Mouse (Mus musculus): ENCODE results near the gene Sgms1. TPM values are rescaled to one million over a fixed set of nuclear protein-coding genes. Genes with fewer than 3 reads are reported as not detected.

Gene Sgms1
- total and polyA plus RNA-seq, 2 experiments from 2014 or later, result 21.3 to 28.4 TPM

- Histone ChIP-seq H3K9ac (replicated peaks; ENCODE audit: low read length, poor library complexity, severe bottlenecking) (no peak overlapping the region), H3K9me3 (ENCODE audit: low read length) (no peaks in the 10 kb centered on the region), H3K27me3 (ENCODE audit: insufficient read depth, low read length) (no peaks in the 10 kb centered on the region), H3K4me3 (ENCODE audit: low read depth, low read length) (no peak overlapping the region), H3K36me3 (ENCODE audit: insufficient read depth, low read length) (no peaks in the 10 kb centered on the region), H3K4me1 (ENCODE audit: insufficient read depth, low read length) (no peaks in the 10 kb centered on the region), H3K4me2 (ENCODE audit: low read depth, low read length, poor library complexity, severe bottlenecking) (no peak overlapping the region), H3K27ac (ENCODE audit: low read depth, low read length) (no peak overlapping the region)
- WGBS, result 92% methylated on average over 2 of the region's 2 CpGs
- no peak for TF ChIP-seq CTCF (IDR thresholded peaks at IDR 0.05)
- DNase-seq (ENCODE audit: low spot score) (no peak), ATAC-seq (ENCODE audit: low FRiP score) (no peak)
Measured at GRCm38 (mm10) chr19:32227175-32227574, 162.3 kb downstream of the Sgms1 start.

- no peaks in the 10 kb centered on the region for H3K9me3 ChIP-seq (ENCODE audit: low read length)
- TF ChIP-seq CTCF (IDR thresholded peaks at IDR 0.05), result peak; percentile 25
- H3K27ac ChIP-seq (ENCODE audit: low read depth, low read length), result no peak overlapping the region
- DNase-seq (ENCODE audit: low spot score), result no peak
- ATAC-seq (ENCODE audit: low FRiP score), result no peak
- no peaks in the 10 kb centered on the region for H3K36me3 ChIP-seq (ENCODE audit: insufficient read depth, low read length)
- no peak overlapping the region for H3K4me3 ChIP-seq (ENCODE audit: low read depth, low read length)
- H3K9ac ChIP-seq (replicated peaks; ENCODE audit: low read length, poor library complexity, severe bottlenecking), result no peak overlapping the region
- no peak overlapping the region for H3K4me2 ChIP-seq (ENCODE audit: low read depth, low read length, poor library complexity, severe bottlenecking)
- WGBS, result 71% methylated on average over 9 of the region's 9 CpGs
- H3K27me3 ChIP-seq (ENCODE audit: insufficient read depth, low read length), result no peaks in the 10 kb centered on the region
- no peaks in the 10 kb centered on the region for H3K4me1 ChIP-seq (ENCODE audit: insufficient read depth, low read length)
Measured at GRCm38 (mm10) chr19:32225097-32225490, 164.4 kb downstream of the Sgms1 start.

GRCm38 (mm10) chr19:32224318-32225096 lies 165.0 kb downstream of the Sgms1 start:
- Histone ChIP-seq H3K36me3 (ENCODE audit: insufficient read depth, low read length) (no peaks in the 10 kb centered on the region), H3K9ac (replicated peaks; ENCODE audit: low read length, poor library complexity, severe bottlenecking) (no peak overlapping the region), H3K27me3 (ENCODE audit: insufficient read depth, low read length) (no peaks in the 10 kb centered on the region), H3K4me2 (ENCODE audit: low read depth, low read length, poor library complexity, severe bottlenecking) (no peak overlapping the region), H3K9me3 (ENCODE audit: low read length) (no peaks in the 10 kb centered on the region), H3K4me1 (ENCODE audit: insufficient read depth, low read length) (no peaks in the 10 kb centered on the region), H3K4me3 (ENCODE audit: low read depth, low read length) (no peak overlapping the region), H3K27ac (ENCODE audit: low read depth, low read length) (no peak overlapping the region)
- TF ChIP-seq CTCF (IDR thresholded peaks at IDR 0.05), result no peak
- WGBS, result 78% methylated on average over 2 of the region's 2 CpGs
- DNase-seq (ENCODE audit: low spot score) (no peak), ATAC-seq (ENCODE audit: low FRiP score) (no peak)

GRCm38 (mm10) chr19:32223751-32224174 lies 165.8 kb downstream of the Sgms1 start:
- WGBS, result 63% methylated on average over 3 of the region's 3 CpGs
- Histone ChIP-seq H3K36me3 (ENCODE audit: insufficient read depth, low read length) (no peaks in the 10 kb centered on the region), H3K4me1 (ENCODE audit: insufficient read depth, low read length) (no peaks in the 10 kb centered on the region), H3K27ac (ENCODE audit: low read depth, low read length) (no peak overlapping the region), H3K4me2 (ENCODE audit: low read depth, low read length, poor library complexity, severe bottlenecking) (no peak overlapping the region), H3K27me3 (ENCODE audit: insufficient read depth, low read length) (no peaks in the 10 kb centered on the region), H3K9ac (replicated peaks; ENCODE audit: low read length, poor library complexity, severe bottlenecking) (no peak overlapping the region), H3K4me3 (ENCODE audit: low read depth, low read length) (no peak overlapping the region), H3K9me3 (ENCODE audit: low read length) (no peaks in the 10 kb centered on the region)
- ATAC-seq (ENCODE audit: low FRiP score) (no peak), DNase-seq (ENCODE audit: low spot score) (no peak)
- no peak for TF ChIP-seq CTCF (IDR thresholded peaks at IDR 0.05)

- no peak overlapping the region for H3K9ac ChIP-seq (replicated peaks; ENCODE audit: low read length, poor library complexity, severe bottlenecking)
- TF ChIP-seq CTCF (IDR thresholded peaks at IDR 0.05), result no peak
- ATAC-seq (ENCODE audit: low FRiP score) (no peak), DNase-seq (ENCODE audit: low spot score) (no peak)
- WGBS, result 91% methylated on average over 11 of the region's 11 CpGs
- no peaks in the 10 kb centered on the region for H3K9me3 ChIP-seq (ENCODE audit: low read length)
- H3K36me3 ChIP-seq (ENCODE audit: insufficient read depth, low read length), result no peaks in the 10 kb centered on the region
- H3K4me1 ChIP-seq (ENCODE audit: insufficient read depth, low read length), result no peaks in the 10 kb centered on the region
- H3K4me2 ChIP-seq (ENCODE audit: low read depth, low read length, poor library complexity, severe bottlenecking), result no peak overlapping the region
- no peak overlapping the region for H3K4me3 ChIP-seq (ENCODE audit: low read depth, low read length)
- no peaks in the 10 kb centered on the region for H3K27me3 ChIP-seq (ENCODE audit: insufficient read depth, low read length)
- no peak overlapping the region for H3K27ac ChIP-seq (ENCODE audit: low read depth, low read length)
Measured at GRCm38 (mm10) chr19:32222083-32222482, 167.4 kb downstream of the Sgms1 start.

- ATAC-seq (ENCODE audit: low FRiP score), result no peak
- Histone ChIP-seq H3K9me3 (ENCODE audit: low read length) (no peaks in the 10 kb centered on the region), H3K27me3 (ENCODE audit: insufficient read depth, low read length) (no peaks in the 10 kb centered on the region), H3K4me1 (ENCODE audit: insufficient read depth, low read length) (no peaks in the 10 kb centered on the region), H3K4me2 (ENCODE audit: low read depth, low read length, poor library complexity, severe bottlenecking) (no peak overlapping the region), H3K9ac (replicated peaks; ENCODE audit: low read length, poor library complexity, severe bottlenecking) (0 out of 2 replicates have a peak overlapping the region, but pooled peaks have one; percentile 13), H3K4me3 (ENCODE audit: low read depth, low read length) (no peak overlapping the region), H3K27ac (ENCODE audit: low read depth, low read length) (peak overlapping the region; percentile 18; the same call in 1 of the 2 replicates), H3K36me3 (ENCODE audit: insufficient read depth, low read length) (no peaks in the 10 kb centered on the region)
- TF ChIP-seq CTCF (IDR thresholded peaks at IDR 0.05), result no peak
- 33% methylated on average over 2 of the region's 2 CpGs for WGBS
- DNase-seq (ENCODE audit: low spot score), result no peak
Measured at GRCm38 (mm10) chr19:32220991-32221390, 168.5 kb downstream of the Sgms1 start.

All from midbrain, postnatal 0 days (tissue).